Mouse (Mus musculus) spleen, adult 2 months (tissue): ENCODE measurements around the gene Comp. TPM values are rescaled to one million over a fixed set of nuclear protein-coding genes. Genes with fewer than 3 reads are reported as not detected.

Experiments used
- DNase-seq, 2 experiments: peaks; one replicate each; pipeline versions ENCODE4 v3.0.0 to v3.0.0-alpha.2; 2012 to 2021; ENCODE audit warnings: low spot score in 2 of 2, low read depth in 1 of 2
- H3K27ac ChIP-seq: fragments of 200-500 bp; 2 replicates; pipeline ENCODE4 v1.5.1; 2012; ENCODE audit warnings: low read length, inconsistent platforms; ENCODE audit not compliant: insufficient read depth
- H3K27me3 ChIP-seq: fragments of 200-500 bp; 2 replicates; pipeline ENCODE4 v1.6.1; 2012; ENCODE audit warnings: mild to moderate bottlenecking, moderate library complexity, low read length, inconsistent platforms; ENCODE audit not compliant: control insufficient read depth, insufficient read depth
- H3K36me3 ChIP-seq: fragments of 200-500 bp; 2 replicates; pipeline ENCODE4 v1.6.1; 2012; ENCODE audit warnings: mild to moderate bottlenecking, low read length, inconsistent platforms; ENCODE audit not compliant: control insufficient read depth, insufficient read depth
- H3K4me1 ChIP-seq: fragments of 200-500 bp; 2 replicates; pipeline ENCODE4 v1.6.1; 2011; ENCODE audit warnings: inconsistent platforms; ENCODE audit not compliant: control insufficient read depth, insufficient read depth, insufficient read length
- H3K4me3 ChIP-seq: fragments of 200-500 bp; 2 replicates; pipeline ENCODE4 v1.5.1; 2011; ENCODE audit warnings: mild to moderate bottlenecking, inconsistent platforms; ENCODE audit not compliant: insufficient read depth, insufficient read length; ENCODE audit errors: extremely low read depth
- CTCF ChIP-seq: fragments of 200-500 bp; IDR thresholded peaks from 2 replicates; pipeline ENCODE4 v1.5.1; 2011; ENCODE audit warnings: mild to moderate bottlenecking, inconsistent platforms; ENCODE audit not compliant: insufficient read depth, insufficient read length, insufficient replicate concordance; ENCODE audit errors: extremely low read depth
- POLR2A ChIP-seq: fragments of 200-500 bp; IDR thresholded peaks from 2 replicates; pipeline ENCODE4 v1.6.1; 2011; ENCODE audit warnings: low read depth, low read length, inconsistent platforms
- WGBS: fragments of 180-500 bp; shearing (Covaris S2); methylation state at CpG from one replicate; pipeline ENCODE4 v1.1.7; 2018; 5-methylcytosine and 5-hydroxymethylcytosine counted together
- polyA plus RNA-seq: library from polyadenylated mRNA; depleted of rRNA; stranded (reverse); fragments of >200 nt; gene quantifications from 2 replicates; pipeline ENCODE4 v1.2.3, GENCODE M21; 2012; rRNA removed

Gene Comp
- polyA plus RNA-seq, 1 experiment, result 0.46 TPM

GRCm38 (mm10) chr8:70418954-70419353 lies 45.6 kb downstream of the Comp start:
- H3K27ac ChIP-seq, result no peak overlapping the region
- no peak for DNase-seq
- WGBS, result 92% methylated on average over 14 of the region's 14 CpGs
- TF ChIP-seq POLR2A (no peak), CTCF (no peak)
- no peaks in the 10 kb centered on the region for H3K36me3 ChIP-seq
- H3K27me3 ChIP-seq, result no peaks in the 10 kb centered on the region
- no peaks in the 10 kb centered on the region for H3K4me1 ChIP-seq
- no peak overlapping the region for H3K4me3 ChIP-seq

DNA sequence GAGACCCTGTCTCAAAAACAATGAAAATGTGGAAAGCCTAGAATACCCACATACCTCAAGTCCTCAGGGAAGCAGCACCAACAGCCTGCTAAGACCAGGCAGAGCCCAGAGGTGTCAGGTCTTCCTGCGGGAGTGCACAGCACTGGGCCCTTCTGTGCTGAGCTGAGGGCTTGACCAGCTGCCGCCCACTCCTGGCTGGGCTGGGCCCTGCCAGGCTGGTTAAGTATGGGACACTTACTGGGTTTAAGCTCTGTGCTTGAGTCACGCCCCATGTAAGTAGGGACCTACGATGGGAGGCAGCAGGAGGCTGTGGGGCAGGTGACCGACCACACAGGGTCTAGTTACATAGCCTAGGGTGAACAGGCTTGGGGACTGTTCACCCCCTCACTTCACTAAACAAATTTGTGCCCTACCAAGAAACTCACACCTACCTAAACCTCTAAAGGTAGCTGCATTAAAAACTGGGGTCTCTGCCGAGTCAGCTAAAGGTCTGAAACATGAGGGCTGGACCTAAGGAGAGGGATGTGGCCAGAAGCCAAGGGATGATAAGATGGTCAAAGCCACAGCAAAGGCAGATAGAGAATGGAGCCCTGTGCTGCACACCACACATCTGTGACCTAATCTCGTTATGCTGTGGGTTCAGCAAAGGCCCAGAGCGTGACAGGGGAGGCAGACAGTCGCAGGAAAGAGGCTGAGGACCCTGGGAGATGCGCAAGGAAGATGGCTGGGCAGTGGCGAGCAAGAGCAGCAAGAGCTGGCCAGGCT lies 46.7 kb downstream of the Comp start:
- no peak overlapping the region for H3K4me3 ChIP-seq
- TF ChIP-seq CTCF, result no peak
- TF ChIP-seq POLR2A, result no peak
- H3K36me3 ChIP-seq, result no peaks in the 10 kb centered on the region
- no peak for DNase-seq
- no peaks in the 10 kb centered on the region for H3K4me1 ChIP-seq
- no peak overlapping the region for H3K27ac ChIP-seq
- WGBS, result 83% methylated on average over 11 of the region's 11 CpGs
- no peaks in the 10 kb centered on the region for H3K27me3 ChIP-seq

GRCm38 (mm10) chr8:70421349-70422104 lies 48.2 kb downstream of the Comp start:
- no peak for DNase-seq
- H3K36me3 ChIP-seq, result no peaks in the 10 kb centered on the region
- H3K27me3 ChIP-seq, result no peaks in the 10 kb centered on the region
- peaks cover 6% of the 10 kb centered on the region; the same call in 1 of the 2 replicates for H3K4me1 ChIP-seq
- H3K27ac ChIP-seq, result no peak overlapping the region
- WGBS, result 48% methylated on average over 18 of the region's 18 CpGs
- TF ChIP-seq POLR2A (no peak), CTCF (no peak)
- H3K4me3 ChIP-seq, result no peak overlapping the region

DNA sequence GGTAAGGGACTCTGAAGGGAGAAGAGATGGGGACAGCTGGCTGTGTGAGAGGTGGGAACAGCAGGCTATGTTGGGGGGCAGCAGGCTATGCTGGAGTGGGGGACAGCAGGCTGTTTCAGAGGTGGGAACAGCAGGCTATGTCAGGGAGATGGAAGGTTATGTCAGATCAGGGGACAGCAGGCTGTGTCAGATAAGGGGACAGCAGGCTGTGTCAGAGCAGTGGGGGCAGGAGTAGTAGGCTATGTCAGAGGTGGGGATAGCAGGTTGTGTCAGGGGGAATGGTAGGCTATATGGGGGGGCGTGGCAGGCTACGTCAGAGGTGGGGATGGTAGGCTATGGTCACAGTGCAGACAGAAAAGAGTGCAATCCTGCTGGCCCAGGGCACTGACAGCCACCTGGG lies 49.4 kb downstream of the Comp start:
- H3K36me3 ChIP-seq, result no peaks in the 10 kb centered on the region
- no peak for TF ChIP-seq POLR2A
- TF ChIP-seq CTCF, result no peak
- WGBS, result 96% methylated on average over 2 of the region's 2 CpGs
- H3K4me3 ChIP-seq, result no peak overlapping the region
- no peak overlapping the region for H3K27ac ChIP-seq
- peaks cover 10% of the 10 kb centered on the region; the same call in 1 of the 2 replicates for H3K4me1 ChIP-seq
- H3K27me3 ChIP-seq, result no peaks in the 10 kb centered on the region
- no peak for DNase-seq

GRCm38 (mm10) chr8:70426300-70426907 lies 53.0 kb downstream of the Comp start:
- Histone ChIP-seq H3K4me3 (no peak overlapping the region), H3K36me3 (no peaks in the 10 kb centered on the region), H3K4me1 (peaks cover 10% of the 10 kb centered on the region; the same call in 1 of the 2 replicates), H3K27ac (peak overlapping the region; percentile 38; the same call in 1 of the 2 replicates), H3K27me3 (no peaks in the 10 kb centered on the region)
- no peak for TF ChIP-seq POLR2A
- no peak for TF ChIP-seq CTCF
- WGBS, result 14% methylated on average over 2 of the region's 2 CpGs
- DNase-seq, result peak; percentile 9 to 10

DNA sequence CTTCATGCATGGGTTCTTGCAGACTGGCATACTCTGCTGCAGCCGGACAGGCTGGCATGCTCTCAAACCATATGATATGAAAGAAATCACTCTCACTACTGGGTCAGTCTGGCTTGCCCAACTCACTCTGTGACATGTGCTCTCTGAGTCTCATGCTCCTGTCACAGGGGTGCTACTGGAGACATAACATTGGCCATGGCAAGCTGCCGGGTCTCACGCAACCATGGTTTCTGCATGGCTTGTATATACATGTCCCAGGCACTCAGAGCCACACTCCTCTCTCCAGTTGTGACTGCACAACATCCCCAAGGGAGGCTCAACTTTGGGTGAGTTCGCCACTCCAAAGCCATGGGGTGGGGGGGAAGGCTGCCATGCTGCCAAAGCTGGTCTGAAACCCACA lies 57.9 kb downstream of the Comp start:
- H3K4me3 ChIP-seq, result no peak overlapping the region
- TF ChIP-seq POLR2A (no peak), CTCF (no peak)
- no peaks in the 10 kb centered on the region for H3K27me3 ChIP-seq
- peaks cover 7% of the 10 kb centered on the region; the same call in 1 of the 2 replicates for H3K4me1 ChIP-seq
- no peak overlapping the region for H3K27ac ChIP-seq
- 87% methylated on average over 4 of the region's 4 CpGs for WGBS
- no peak for DNase-seq
- H3K36me3 ChIP-seq, result no peaks in the 10 kb centered on the region

Other genes starting within 250 kb of the Comp start
- 14.0 and 16.4 TPM in 2 replicates for gene Nr2c2ap, start 242.2 kb upstream of the Comp start, polyA plus RNA-seq
- 22.5 and 24.6 TPM in 2 replicates for gene Rfxank, start 234.4 kb upstream of the Comp start, polyA plus RNA-seq
- 55.8 and 73.6 TPM in 2 replicates for gene Borcs8, start 234.1 kb upstream of the Comp start, polyA plus RNA-seq
- gene Mef2b, start 233.8 kb upstream of the Comp start, polyA plus RNA-seq, result 2.3 and 4.3 TPM in 2 replicates
- 59.9 and 76.8 TPM in 2 replicates for gene Tmem161a, start 201.2 kb upstream of the Comp start, polyA plus RNA-seq
- 16.4 and 18.6 TPM in 2 replicates for gene Slc25a42, start 161.3 kb upstream of the Comp start, polyA plus RNA-seq
- 38.3 and 40.0 TPM in 2 replicates for gene Sugp2, start 139.3 kb upstream of the Comp start, polyA plus RNA-seq
- gene Armc6, start 139.1 kb upstream of the Comp start, polyA plus RNA-seq, result 11.5 and 14.1 TPM in 2 replicates
- gene Homer3, start 90.7 kb upstream of the Comp start, polyA plus RNA-seq, result 28.1 and 34.7 TPM in 2 replicates
- gene Ddx49, start 71.1 kb upstream of the Comp start, polyA plus RNA-seq, result 37.4 and 44.5 TPM in 2 replicates
- gene Cope, start 71.0 kb upstream of the Comp start, polyA plus RNA-seq, result 200 and 269 TPM in 2 replicates
- 0.52 and 0.61 TPM in 2 replicates for gene Cers1, start 57.8 kb upstream of the Comp start, polyA plus RNA-seq
- 0.33 and 0.40 TPM in 2 replicates for gene Gdf1, start 43.7 kb upstream of the Comp start, polyA plus RNA-seq
- gene Upf1, start 20.3 kb upstream of the Comp start, polyA plus RNA-seq, result 38.9 and 43.2 TPM in 2 replicates
- gene Crtc1, start 66.0 kb downstream of the Comp start, polyA plus RNA-seq, result 18.9 and 22.1 TPM in 2 replicates
- gene Klhl26, start 103.4 kb downstream of the Comp start, polyA plus RNA-seq, result 21.8 and 30.9 TPM in 2 replicates
- 0.14 TPM in 1 of 2 replicates, not detected in the other for gene Tmem59l, start 113.8 kb downstream of the Comp start, polyA plus RNA-seq
- gene Crlf1, start 119.6 kb downstream of the Comp start, polyA plus RNA-seq, result 3.4 and 5.4 TPM in 2 replicates
- 86.2 and 132 TPM in 2 replicates for gene Rex1bd, start 133.2 kb downstream of the Comp start, polyA plus RNA-seq
- gene Uba52, start 137.2 kb downstream of the Comp start, polyA plus RNA-seq, result 611 and 613 TPM in 2 replicates
- gene Fkbp8, start 154.2 kb downstream of the Comp start, polyA plus RNA-seq, result 305 and 370 TPM in 2 replicates
- gene Kxd1, start 154.4 kb downstream of the Comp start, polyA plus RNA-seq, result 50.2 and 52.0 TPM in 2 replicates
- gene Ell, start 165.9 kb downstream of the Comp start, polyA plus RNA-seq, result 21.3 and 27.9 TPM in 2 replicates
- 136 and 189 TPM in 2 replicates for gene Isyna1, start 220.8 kb downstream of the Comp start, polyA plus RNA-seq
- gene Ssbp4, start 235.3 kb downstream of the Comp start, polyA plus RNA-seq, result 168 and 256 TPM in 2 replicates
- gene Lrrc25, start 242.6 kb downstream of the Comp start, polyA plus RNA-seq, result 41.6 and 53.1 TPM in 2 replicates